Comparison of ENCODE assay signal across 21 mouse cellular contexts in genomic region chr5:124746220-124746619, GRCm38 (mm10). TPM values are rescaled to one million over a fixed set of nuclear protein-coding genes. Genes with fewer than 3 reads are reported as not detected.
DNase-seq lines count a peak whose midpoint lies in the region; ATAC-seq and TF ChIP-seq lines count a peak whose summit lies in the region.
"Had no signal": no experiment of that assay in that cellular context is flagged by ENCODE, and none has a peak within 500 bp of the region (broad histone marks: within the 10 kb centered on the region; RNA-seq: fewer than 3 reads in every experiment).

No protein-coding gene starts in this region.

- H3K9ac ChIP-seq in heart, adult 2 months (ENCODE audit: low read depth, low read length) = no peak overlapping the region
- no peak overlapping the region for H3K9ac ChIP-seq in midbrain, embryonic 11.5 days (ENCODE audit: low read length)
- H3K9ac ChIP-seq in midbrain, embryonic 13.5 days (replicated peaks) = no peak overlapping the region

- no peaks in the 10 kb centered on the region for H3K36me3 ChIP-seq in heart, embryonic 10.5 days
- H3K36me3 ChIP-seq in heart, adult 2 months (ENCODE audit: control insufficient read depth, insufficient read depth, low read length) = no peaks in the 10 kb centered on the region
- H3K36me3 ChIP-seq in midbrain, embryonic 11.5 days (ENCODE audit: control insufficient read depth, insufficient read depth, low read length) = no peaks in the 10 kb centered on the region
- H3K36me3 ChIP-seq in midbrain, embryonic 13.5 days = no peaks in the 10 kb centered on the region
- H3K36me3 ChIP-seq: G1E had no signal

- TF ChIP-seq POLR2A in heart, adult 2 months (IDR thresholded peaks at IDR 0.05; ENCODE audit: insufficient read depth, low read depth, low read length) = no peak

- H3K4me1 ChIP-seq in heart, embryonic 10.5 days = no peaks in the 10 kb centered on the region
- H3K4me1 ChIP-seq in heart, adult 2 months (ENCODE audit: control insufficient read depth, insufficient read depth, low read length) = no peaks in the 10 kb centered on the region
- H3K4me1 ChIP-seq in midbrain, embryonic 11.5 days (ENCODE audit: control insufficient read depth, insufficient read depth, low read length) = no peaks in the 10 kb centered on the region
- no peaks in the 10 kb centered on the region for H3K4me1 ChIP-seq in midbrain, embryonic 13.5 days (replicated peaks)

- no peak for TF ChIP-seq EP300 in heart, adult 2 months (IDR thresholded peaks at IDR 0.05; ENCODE audit: insufficient read depth, low read depth, low read length)

- intact Hi-C loops in heart, adult 2 months (cut with DNase I) = no loop called here

- ATAC-seq in midbrain, embryonic 11.5 days (ENCODE audit: low FRiP score) = no peak
- no peak for ATAC-seq in midbrain, embryonic 13.5 days
- ATAC-seq: activated CD4-positive, CD25-positive, alpha-beta regulatory T cell, adult 4 months; CD4-positive, CD25-positive, alpha-beta regulatory T cell, adult 4 months; Patski had no signal

- no peak overlapping the region for H3K4me3 ChIP-seq in heart, embryonic 10.5 days
- no peak overlapping the region for H3K4me3 ChIP-seq in heart, adult 2 months
- no peak overlapping the region for H3K4me3 ChIP-seq in midbrain, embryonic 11.5 days (ENCODE audit: low read depth, low read length)
- H3K4me3 ChIP-seq in midbrain, embryonic 13.5 days (replicated peaks) = no peak overlapping the region

- H3K79me2 ChIP-seq in heart, adult 2 months (replicated peaks; ENCODE audit: control insufficient read depth, insufficient read depth, low read length) = no peaks in the 10 kb centered on the region

- no peak overlapping the region for H3K4me2 ChIP-seq in midbrain, embryonic 11.5 days
- H3K4me2 ChIP-seq in midbrain, embryonic 13.5 days (replicated peaks) = no peak overlapping the region

- H3K27me3 ChIP-seq in heart, embryonic 10.5 days (ENCODE audit: insufficient read depth, poor library complexity, severe bottlenecking) = no peaks in the 10 kb centered on the region
- H3K27me3 ChIP-seq in heart, adult 2 months (ENCODE audit: control insufficient read depth, insufficient read depth, low read length) = no peaks in the 10 kb centered on the region
- H3K27me3 ChIP-seq in midbrain, embryonic 11.5 days (ENCODE audit: control insufficient read depth, insufficient read depth, low read length) = no peaks in the 10 kb centered on the region
- H3K27me3 ChIP-seq in midbrain, embryonic 13.5 days = no peaks in the 10 kb centered on the region
- H3K27me3 ChIP-seq: CH12.LX, Patski had no signal

- 89% methylated on average over 15 of the region's 15 CpGs for WGBS in heart, embryonic 10.5 days
- WGBS in heart, adult 2 months = 91% methylated on average over 15 of the region's 15 CpGs
- 94% methylated on average over 15 of the region's 15 CpGs for WGBS in midbrain, embryonic 11.5 days
- 92% methylated on average over 15 of the region's 15 CpGs for WGBS in midbrain, embryonic 13.5 days

- H3K27ac ChIP-seq in heart, embryonic 10.5 days = no peak overlapping the region
- H3K27ac ChIP-seq in heart, adult 2 months = no peak overlapping the region
- no peak overlapping the region for H3K27ac ChIP-seq in midbrain, embryonic 11.5 days (ENCODE audit: low read depth, low read length)
- H3K27ac ChIP-seq in midbrain, embryonic 13.5 days = no peak overlapping the region

- TF ChIP-seq CTCF in heart, adult 2 months (IDR thresholded peaks at IDR 0.05) = no peak

- DNase-seq in heart, adult 11 months = peak; percentile 52
- no peak for DNase-seq in heart, adult 18-20 months
- peak; percentile 69 for DNase-seq in heart, embryonic 10.5 days (ENCODE audit: low spot score)
- DNase-seq in heart, adult 2 months = no peak
- peak; percentile 44 for DNase-seq in midbrain, embryonic 11.5 days (ENCODE audit: low spot score, missing footprints)
- DNase-seq: adrenal gland, adult 2 months; adrenal gland, adult 8-10 months; adrenal gland, postnatal 10 days; adrenal gland, postnatal 14 days; adrenal gland, postnatal 25 days; adrenal gland, postnatal 36 days; B cell, adult 2 months; cerebellum, adult 11 months; cerebellum, adult 11-12 months; cerebellum, adult 18-20 months had no signal

- peaks cover 5% of the 10 kb centered on the region; the same call in 1 of the 2 replicates for H3K9me3 ChIP-seq in heart, embryonic 10.5 days
- H3K9me3 ChIP-seq in midbrain, embryonic 11.5 days (ENCODE audit: control insufficient read depth, low read length) = no peaks in the 10 kb centered on the region
- H3K9me3 ChIP-seq in midbrain, embryonic 13.5 days = no peaks in the 10 kb centered on the region

RNA-seq across cellular contexts. Expression of gene Dnah10, which starts 21.3 kb away (rescaled TPM):
- under 1 TPM; 0.02 to 0.26 TPM for total RNA-seq in heart, adult 18-20 months (2021)
- 0.04 and 0.09 TPM in 2 replicates for polyA plus RNA-seq in heart, embryonic 10.5 days (2016; fragmentation: Nextera tagmentation; extraction: Ambion mirVana)
- under 1 TPM; 0.02 to 0.10 TPM for total RNA-seq in heart, adult 2 months (2021)
- polyA plus RNA-seq in heart, adult 2 months (2012; rRNA removed) = 0.06 and 0.27 TPM in 2 replicates
- 0.04 TPM in 1 of 2 replicates, not detected in the other for polyA plus RNA-seq in midbrain, embryonic 11.5 days (2014; fragmentation: Nextera tagmentation; extraction: Ambion mirVana)
- 0.08 and 0.13 TPM in 2 replicates for polyA plus RNA-seq in midbrain, embryonic 13.5 days (2015; fragmentation: Nextera tagmentation; extraction: Ambion mirVana)
- polyA plus RNA-seq: activated CD4-positive, CD25-positive, alpha-beta regulatory T cell, adult 4 months; G1E had no signal

Comparison
In these comparisons a context has a peak if more than half of its experiments do, and no peak if none do; other contexts are left out.
1. DNase-seq: peak in heart, adult 11 months (single experiment), heart, embryonic 10.5 days (single experiment) and midbrain, embryonic 11.5 days (single experiment); none in heart, adult 18-20 months (0 of 2) and heart, adult 2 months (0 of 2).